9 mouse cellular contexts compared by ENCODE assay signal in genomic region chr2:59346443-59346842, GRCm38 (mm10).
DNase-seq lines count a peak whose midpoint lies in the region; ATAC-seq and TF ChIP-seq lines count a peak whose summit lies in the region.
"Had no signal": no experiment of that assay in that cellular context is flagged by ENCODE, and none has a peak within 500 bp of the region (broad histone marks: within the 10 kb centered on the region; RNA-seq: fewer than 3 reads in every experiment).

No protein-coding gene starts in this region.

- DNase-seq in heart, adult 11 months, result peak; percentile 97
- no peak for DNase-seq in ES-E14 (ENCODE audit: low read depth, low spot score)
- DNase-seq in cerebellum, adult 9-10 months, result peak; percentile 76
- DNase-seq in layer of hippocampus, adult 8-10 months (ENCODE audit: low spot score in 2 of 2), result peak; percentile 59 to 63
- DNase-seq in kidney, adult 18-20 months, result no peak
- DNase-seq in kidney, adult 9 months, result no peak

- WGBS in heart, embryonic 12.5 days, result 59% methylated on average over 12 of the region's 12 CpGs

- no peak for ATAC-seq in heart, embryonic 12.5 days (ENCODE audit: insufficient number of reproducible peaks, low FRiP score)
- ATAC-seq in CD4-positive, CD25-positive, alpha-beta regulatory T cell, adult 4 months, result no peak

- H3K4me3 ChIP-seq in heart, embryonic 12.5 days, result no peak overlapping the region
- peak overlapping the region in 1 of 2 experiments; percentile 15; a peak in 1 of 4 replicates for H3K4me3 ChIP-seq in ES-E14 (ENCODE audit: insufficient read depth in 1 of 2, low read depth in 1 of 2, low read length in 2 of 2, poor library complexity in 1 of 2, severe bottlenecking in 1 of 2)
- H3K4me3 ChIP-seq: neural tube, embryonic 13.5 days had no signal

- no peaks in the 10 kb centered on the region for H3K27me3 ChIP-seq in heart, embryonic 12.5 days (replicated peaks)
- H3K27me3 ChIP-seq: neural tube, embryonic 13.5 days had no signal

- no peak overlapping the region for H3K27ac ChIP-seq in heart, embryonic 12.5 days (ENCODE audit: poor library complexity, severe bottlenecking)
- H3K27ac ChIP-seq in ES-E14 (ENCODE audit: insufficient read depth, low read depth, low read length, poor library complexity, severe bottlenecking), result no peak overlapping the region
- H3K27ac ChIP-seq: neural tube, embryonic 13.5 days had no signal

- no peaks in the 10 kb centered on the region for H3K9me3 ChIP-seq in heart, embryonic 12.5 days (replicated peaks)
- H3K9me3 ChIP-seq in ES-E14 (ENCODE audit: control insufficient read depth, insufficient read depth, low read depth, low read length), result no peaks in the 10 kb centered on the region
- H3K9me3 ChIP-seq: neural tube, embryonic 13.5 days had no signal

- no peak overlapping the region for H3K9ac ChIP-seq in heart, embryonic 12.5 days
- peak overlapping the region; percentile 22 for H3K9ac ChIP-seq in ES-E14 (ENCODE audit: insufficient read depth, low read depth, low read length, poor library complexity, severe bottlenecking)
- H3K9ac ChIP-seq: neural tube, embryonic 13.5 days had no signal

- no peak overlapping the region for H3K4me2 ChIP-seq in heart, embryonic 12.5 days
- H3K4me2 ChIP-seq: neural tube, embryonic 13.5 days had no signal

- peaks cover 13% of the 10 kb centered on the region; the same call in 1 of the 2 replicates for H3K4me1 ChIP-seq in heart, embryonic 12.5 days (replicated peaks)
- H3K4me1 ChIP-seq in ES-E14 (ENCODE audit: control insufficient read depth in 2 of 2, insufficient read depth in 2 of 2, low read length in 2 of 2, poor library complexity in 1 of 2), result peaks cover 2 to 27% of the 10 kb centered on the region in 2 experiments; a peak in 2 of 4 replicates

- peaks cover 82% of the 10 kb centered on the region for H3K36me3 ChIP-seq in heart, embryonic 12.5 days
- H3K36me3 ChIP-seq in ES-E14 (ENCODE audit: control insufficient read depth, insufficient read depth, low read length, poor library complexity, severe bottlenecking), result peaks cover 37% of the 10 kb centered on the region

- in situ Hi-C loops in ES-E14 (cut with MboI; ENCODE audit: low sequenced_read_pairs in 2 of 2, unreplicated experiment in 2 of 2), result no loop called here

TF ChIP-seq in ES-E14, 5 proteins besides CTCF, POLR2A, EP300 and RAD21:
- TF ChIP-seq MAFK (IDR thresholded peaks at IDR 0.05; ENCODE audit: insufficient read depth, low read depth, low read length) (no peak), ZC3H11A (IDR thresholded peaks at IDR 0.05; ENCODE audit: borderline replicate concordance, low read depth, low read length) (no peak), HCFC1 (IDR thresholded peaks at IDR 0.05; ENCODE audit: borderline replicate concordance, insufficient read depth, low read length) (no peak), CHD2 (IDR thresholded peaks at IDR 0.05; ENCODE audit: low read depth, low read length) (no peak), ZNF384 (IDR thresholded peaks at IDR 0.05; ENCODE audit: low read depth, low read length) (no peak)

Comparison
In these comparisons a context has a peak if more than half of its experiments do, and no peak if none do; other contexts are left out.
1. DNase-seq: peak in heart, adult 11 months (single experiment), cerebellum, adult 9-10 months (single experiment) and layer of hippocampus, adult 8-10 months (2 of 2); none in ES-E14 (single experiment), kidney, adult 18-20 months (single experiment) and kidney, adult 9 months (single experiment).